Mouse (Mus musculus) adipose tissue, adult 10 weeks (tissue): ENCODE measurements around the gene Cd46. TPM values are rescaled to one million over a fixed set of nuclear protein-coding genes. Genes with fewer than 3 reads are reported as not detected.

ENCODE experiments used
- polyA plus RNA-seq: library from polyadenylated mRNA; stranded (reverse); fragments of 350-450 nt; fragmentation: Illumina TruSeq; extraction: RNeasy Lipid Tissue Mini Kit (QIAGEN cat#74804); gene quantifications from one replicate; pipeline ENCODE4 v1.2.3, GENCODE M21; 2014; ENCODE audit warnings: low read depth, low replicate concordance

Cd46 gene
- 2.6 TPM for polyA plus RNA-seq

GRCm38 (mm10) chr1:195092220-195092720 lies at the start of gene Cd46:
Cd46 (minus strand) TSS chr1:195092249.

GRCm38 (mm10) chr1:195130953-195131674 lies 39.1 kb upstream of the Cd46 start, which contains the start of gene Cr1l:
Cr1l (minus strand) TSS chr1:195131586.

Other genes starting within 250 kb of the Cd46 start
- 112 TPM for gene Cd34, start 153.4 kb downstream of the Cd46 start, polyA plus RNA-seq
- 101 TPM for gene Cr1l, start 39.3 kb upstream of the Cd46 start, polyA plus RNA-seq
- gene Cr2, start 84.5 kb upstream of the Cd46 start, polyA plus RNA-seq = 0.34 TPM